Mouse (Mus musculus): ENCODE results near the gene Slc12a9.

- TF ChIP-seq CTCF (conservative IDR thresholded peaks at IDR 0.05; ENCODE audit: insufficient read depth, insufficient read length, low read depth, low read length), result no peak
- TF ChIP-seq POLR2A (IDR thresholded peaks at IDR 0.05; ENCODE audit: low read depth, low read length), result no peak
These were observed 39.3 kb downstream of the Slc12a9 start, which contains the start of gene Ufsp1 for GRCm38 (mm10) chr5:137293839-137294743.
